ENCODE assay signal across 25 mouse cellular contexts in the genomic region with DNA sequence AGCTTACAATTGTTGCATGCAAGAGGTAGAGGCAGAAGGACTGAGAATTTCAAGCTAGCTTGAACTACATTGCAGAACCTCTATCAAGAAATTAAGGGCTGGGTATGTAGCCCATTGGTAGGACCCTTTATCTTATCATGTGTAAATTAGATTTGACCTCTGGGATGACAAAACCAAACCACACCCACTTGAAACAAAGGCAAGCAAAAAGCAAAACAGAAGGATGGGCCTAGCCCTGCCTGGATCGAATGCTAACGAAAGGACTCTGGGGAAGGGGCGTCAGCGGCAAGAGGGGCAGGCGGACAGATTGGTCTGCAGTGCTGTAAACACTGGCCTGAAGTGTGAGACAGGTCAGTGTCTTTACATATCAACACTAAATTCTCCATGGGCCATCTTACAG. TPM values are rescaled to one million over a fixed set of nuclear protein-coding genes. Genes with fewer than 3 reads are reported as not detected.
DNase-seq lines count a peak whose midpoint lies in the region; ATAC-seq and TF ChIP-seq lines count a peak whose summit lies in the region.
"Had no signal": no experiment of that assay in that cellular context is flagged by ENCODE, and none has a peak within 500 bp of the region (broad histone marks: within the 10 kb centered on the region; RNA-seq: fewer than 3 reads in every experiment).

No protein-coding gene starts in this region.

- TF ChIP-seq POLR2A in ES-Bruce4 (IDR thresholded peaks at IDR 0.05; ENCODE audit: insufficient read depth, low read length) = no peak

- DNase-seq in ES-CJ7 (ENCODE audit: low read depth, low spot score) = peak; percentile 69
- peak; percentile 43 for DNase-seq in R1 (ENCODE audit: low read depth, low spot score)
- DNase-seq in ZHBTc4 (ENCODE audit: low read depth, low spot score) = peak; percentile 70
- DNase-seq in cerebellum, postnatal 25 days = no peak
- DNase-seq in kidney, adult 8-10 months = no peak
- no peak for DNase-seq in kidney, adult 18-20 months
- DNase-seq: adrenal gland, adult 2 months; adrenal gland, adult 8-10 months; adrenal gland, postnatal 10 days; adrenal gland, postnatal 14 days; adrenal gland, postnatal 25 days; adrenal gland, postnatal 36 days; B cell, adult 2 months; cerebellum, adult 11 months; cerebellum, adult 11-12 months; cerebellum, adult 18-20 months; cerebellum, adult 2 months; cerebellum, adult 8-10 months; cerebellum, adult 9-10 months had no signal

- H3K27ac ChIP-seq in ES-Bruce4 (ENCODE audit: insufficient read depth, low read length) = no peak overlapping the region
- no peak overlapping the region for H3K27ac ChIP-seq in forebrain, embryonic 16.5 days (ENCODE audit: low read length)

- no peak for TF ChIP-seq CTCF in ES-Bruce4 (IDR thresholded peaks at IDR 0.05; ENCODE audit: low read depth, low read length)

- H3K4me1 ChIP-seq in ES-Bruce4 (ENCODE audit: control insufficient read depth, insufficient read depth, low read length) = peaks cover 8% of the 10 kb centered on the region
- no peaks in the 10 kb centered on the region for H3K4me1 ChIP-seq in forebrain, embryonic 16.5 days (replicated peaks; ENCODE audit: control insufficient read depth, insufficient read depth, low read length)

- TF ChIP-seq EP300 in ES-Bruce4 (IDR thresholded peaks at IDR 0.05; ENCODE audit: insufficient read depth, low read depth, low read length) = peak; percentile 28; the same call in 1 of the 2 replicates

- no peak overlapping the region for H3K4me2 ChIP-seq in forebrain, embryonic 16.5 days (ENCODE audit: low read length)

- H3K27me3 ChIP-seq in ES-Bruce4 (ENCODE audit: control insufficient read depth, insufficient read depth, low read length, poor library complexity, severe bottlenecking) = no peaks in the 10 kb centered on the region
- H3K27me3 ChIP-seq in forebrain, embryonic 16.5 days (replicated peaks; ENCODE audit: control insufficient read depth, insufficient read depth, low read length) = peaks cover 36% of the 10 kb centered on the region
- H3K27me3 ChIP-seq: Patski had no signal

- H3K36me3 ChIP-seq in ES-Bruce4 (ENCODE audit: control insufficient read depth, insufficient read depth, low read length, poor library complexity, severe bottlenecking) = no peaks in the 10 kb centered on the region
- no peaks in the 10 kb centered on the region for H3K36me3 ChIP-seq in forebrain, embryonic 16.5 days (ENCODE audit: control insufficient read depth, insufficient read depth)
- H3K36me3 ChIP-seq: G1E had no signal

- no peak for ATAC-seq in forebrain, embryonic 16.5 days
- ATAC-seq: activated CD4-positive, CD25-positive, alpha-beta regulatory T cell, adult 4 months; CD4-positive, CD25-positive, alpha-beta regulatory T cell, adult 4 months; Patski had no signal

- H3K9me3 ChIP-seq in ES-Bruce4 (replicated peaks; ENCODE audit: control insufficient read depth, insufficient read depth, low read length, poor library complexity, severe bottlenecking) = no peaks in the 10 kb centered on the region
- H3K9me3 ChIP-seq in forebrain, embryonic 16.5 days (ENCODE audit: control insufficient read depth, low read length) = no peaks in the 10 kb centered on the region

- H3K9ac ChIP-seq in ES-Bruce4 (ENCODE audit: low read depth, poor library complexity, severe bottlenecking) = no peak overlapping the region
- H3K9ac ChIP-seq in forebrain, embryonic 16.5 days (replicated peaks; ENCODE audit: low read depth, low read length) = no peak overlapping the region

- no peak overlapping the region for H3K4me3 ChIP-seq in ES-Bruce4 (ENCODE audit: low read depth, low read length)
- H3K4me3 ChIP-seq in forebrain, embryonic 16.5 days (replicated peaks; ENCODE audit: low read length) = no peak overlapping the region

- WGBS in forebrain, embryonic 16.5 days = 89% methylated on average over 5 of the region's 5 CpGs

RNA-seq across cellular contexts. Expression of gene Nkx6-2, which starts 8.7 kb away (rescaled TPM):
- 1.2 and 1.4 TPM in 2 replicates for polyA plus RNA-seq in ES-Bruce4 (2011; ENCODE audit: insufficient read depth, insufficient read length, low read depth, missing spikeins)
- polyA plus RNA-seq in forebrain, embryonic 16.5 days (2015; fragmentation: Nextera tagmentation; extraction: Ambion mirVana) = 1.1 and 1.4 TPM in 2 replicates
- polyA plus RNA-seq: activated CD4-positive, CD25-positive, alpha-beta regulatory T cell, adult 4 months; CD4-positive, CD25-positive, alpha-beta regulatory T cell, adult 4 months; G1E had no signal

Comparison
In these comparisons a context has a peak if more than half of its experiments do, and no peak if none do; other contexts are left out.
1. DNase-seq: peak in ES-CJ7 (single experiment), R1 (single experiment) and ZHBTc4 (single experiment); none in cerebellum, postnatal 25 days (0 of 2), kidney, adult 8-10 months (0 of 2) and kidney, adult 18-20 months (single experiment).